Comparison of ENCODE assay signal across 8 mouse cellular contexts in genomic region chr5:146844945-146845365, GRCm38 (mm10). TPM values are rescaled to one million over a fixed set of nuclear protein-coding genes. Genes with fewer than 3 reads are reported as not detected.
A peak's percentile ranks its signal among the peaks of the same experiment; 100 is the strongest.
DNase-seq lines count a peak whose midpoint lies in the region; ATAC-seq and TF ChIP-seq lines count a peak whose summit lies in the region.

Rasl11a (plus strand) TSS chr5:146845071.

- ATAC-seq in hindbrain, embryonic 15.5 days (ENCODE audit: low FRiP score, low read depth), result peak; percentile 86

- H3K4me2 ChIP-seq in hindbrain, embryonic 15.5 days, result peak within 1 kb of the TSS; percentile 99

- H3K27ac ChIP-seq in gastrocnemius, adult 2 months, result peak within 1 kb of the TSS; percentile 85
- H3K27ac ChIP-seq in hindbrain, embryonic 15.5 days (replicated peaks), result peak within 1 kb of the TSS; percentile 73

- 0% methylated on average over 39 of the region's 40 CpGs for WGBS in hindbrain, embryonic 15.5 days

- TF ChIP-seq CTCF in gastrocnemius, adult 2 months (IDR thresholded peaks at IDR 0.05), result peak; percentile 49

- peak within 1 kb of the TSS; percentile 80 for H3K4me3 ChIP-seq in gastrocnemius, adult 2 months
- peak within 1 kb of the TSS; percentile 81 for H3K4me3 ChIP-seq in hindbrain, embryonic 15.5 days

- peak within 1 kb of the TSS; percentile 65 for H3K9ac ChIP-seq in hindbrain, embryonic 15.5 days

- no peaks in the 10 kb centered on the region; the same call in 1 of the 2 replicates for H3K27me3 ChIP-seq in hindbrain, embryonic 15.5 days

- H3K36me3 ChIP-seq in hindbrain, embryonic 15.5 days, result no peaks in the 10 kb centered on the region

- H3K9me3 ChIP-seq in hindbrain, embryonic 15.5 days, result no peaks in the 10 kb centered on the region

- H3K4me1 ChIP-seq in hindbrain, embryonic 15.5 days (replicated peaks), result peaks cover 15% of the 10 kb centered on the region

- DNase-seq in adrenal gland, adult 2 months, result peak; percentile 96
- DNase-seq in embryo, embryonic 10 days (ENCODE audit: low spot score), result peak; percentile 89
- DNase-seq in gastrocnemius, adult 2 months, result peak; percentile 91
- peak; percentile 47 for DNase-seq in left cerebral cortex, adult 11 months (ENCODE audit: low spot score)
- DNase-seq in lung, postnatal 25 days (ENCODE audit: low spot score), result peak; percentile 93
- peak; percentile 92 for DNase-seq in retina, postnatal 1 day
- peak; percentile 76 for DNase-seq in yolk sac, embryonic 10.5 days (ENCODE audit: low spot score)

- intact Hi-C loops in gastrocnemius, adult 2 months (cut with DNase I), result no loop called here

RNA-seq across cellular contexts. Expression of gene Rasl11a, which starts in this region (rescaled TPM):
- 10 to 100 TPM in 1 of 2 experiments, 1 to 10 TPM in 1; 8.2 to 12.2 TPM for total RNA-seq in adrenal gland, adult 2 months (2021)
- 7.9 and 8.9 TPM in 2 replicates for polyA plus RNA-seq in adrenal gland, adult 2 months (2012; rRNA removed)
- total RNA-seq in gastrocnemius, adult 2 months (2021), result 1 to 10 TPM; 1.7 to 2.0 TPM
- 9.3 and 9.9 TPM in 2 replicates for polyA plus RNA-seq in hindbrain, embryonic 15.5 days (2015; fragmentation: Nextera tagmentation; extraction: Ambion mirVana)

Comparison
In these comparisons a context has a peak if more than half of its experiments do, and no peak if none do; other contexts are left out.
1. Peak in every context shown above with its lines: DNase-seq, ATAC-seq, H3K4me3 ChIP-seq and H3K27ac ChIP-seq.